Mouse (Mus musculus): ENCODE results near the gene Mif4gd. TPM values are rescaled to one million over a fixed set of nuclear protein-coding genes. Genes with fewer than 3 reads are reported as not detected.
A peak's percentile ranks its signal among the peaks of the same experiment; 100 is the strongest.

Mif4gd gene
- polyA plus RNA-seq, 1 experiment from 2014 or later = 120 TPM

- no peak for DNase-seq (ENCODE audit: low spot score)
Observed at GRCm38 (mm10) chr11:115634109-115634508, 21.3 kb upstream of the Mif4gd start.

GRCm38 (mm10) chr11:115632862-115633261 is 20.1 kb upstream of the Mif4gd start:
- no peak for DNase-seq (ENCODE audit: low spot score)

GRCm38 (mm10) chr11:115632247-115632646 is 19.5 kb upstream of the Mif4gd start:
- DNase-seq (ENCODE audit: low spot score) = no peak

- peak; percentile 42 for DNase-seq (ENCODE audit: low spot score)
Observed at GRCm38 (mm10) chr11:115631505-115631890, 18.7 kb upstream of the Mif4gd start.

- DNase-seq (ENCODE audit: low spot score) = no peak
Observed at GRCm38 (mm10) chr11:115630532-115631504, 18.0 kb upstream of the Mif4gd start.

GRCm38 (mm10) chr11:115629734-115630531 is 17.2 kb upstream of the Mif4gd start:
- no peak for DNase-seq (ENCODE audit: low spot score)

GRCm38 (mm10) chr11:115628465-115629101 is 15.8 kb upstream of the Mif4gd start:
- no peak for DNase-seq (ENCODE audit: low spot score)

GRCm38 (mm10) chr11:115627705-115628464 is 15.1 kb upstream of the Mif4gd start, which contains the start of gene Slc25a19:
Gene Slc25a19 (minus strand): TSS chr11:115628295.
- DNase-seq (ENCODE audit: low spot score) = peak; percentile 98

GRCm38 (mm10) chr11:115626824-115627616 is 14.3 kb upstream of the Mif4gd start:
- DNase-seq (ENCODE audit: low spot score) = no peak

- no peak for DNase-seq (ENCODE audit: low spot score)
Observed at GRCm38 (mm10) chr11:115625877-115626276, 13.1 kb upstream of the Mif4gd start.

GRCm38 (mm10) chr11:115623487-115624070 is 10.8 kb upstream of the Mif4gd start:
- DNase-seq (ENCODE audit: low spot score) = no peak

- DNase-seq (ENCODE audit: low spot score) = no peak
Observed at GRCm38 (mm10) chr11:115619949-115620348, 7.2 kb upstream of the Mif4gd start.

- no peak for DNase-seq (ENCODE audit: low spot score)
Observed at GRCm38 (mm10) chr11:115618732-115619516, 6.2 kb upstream of the Mif4gd start.

- DNase-seq (ENCODE audit: low spot score) = no peak
Observed at GRCm38 (mm10) chr11:115618001-115618400, 5.2 kb upstream of the Mif4gd start.

GRCm38 (mm10) chr11:115616893-115617292 is 4.1 kb upstream of the Mif4gd start:
- DNase-seq (ENCODE audit: low spot score) = no peak

GRCm38 (mm10) chr11:115616371-115616770 is 3.6 kb upstream of the Mif4gd start:
- DNase-seq (ENCODE audit: low spot score) = no peak

GRCm38 (mm10) chr11:115615875-115616274 is 3.1 kb upstream of the Mif4gd start:
- no peak for DNase-seq (ENCODE audit: low spot score)

GRCm38 (mm10) chr11:115615108-115615825 is 2.5 kb upstream of the Mif4gd start:
- DNase-seq (ENCODE audit: low spot score) = no peak

All from thymus, postnatal 0 days (tissue).